Mouse (Mus musculus) v-Abl transformed pro-B cells (cell line): ENCODE measurements around the gene Sh3pxd2a.

Experiments
- in situ Hi-C, 2 experiments: fragments of 400-800 bp; cut with MboI; formaldehyde crosslinking; loops; one replicate each; pipeline ENCODE4 v1.15.1; 2025; ENCODE audit not compliant: unreplicated experiment in 2 of 2

The Sh3pxd2a gene

DNA sequence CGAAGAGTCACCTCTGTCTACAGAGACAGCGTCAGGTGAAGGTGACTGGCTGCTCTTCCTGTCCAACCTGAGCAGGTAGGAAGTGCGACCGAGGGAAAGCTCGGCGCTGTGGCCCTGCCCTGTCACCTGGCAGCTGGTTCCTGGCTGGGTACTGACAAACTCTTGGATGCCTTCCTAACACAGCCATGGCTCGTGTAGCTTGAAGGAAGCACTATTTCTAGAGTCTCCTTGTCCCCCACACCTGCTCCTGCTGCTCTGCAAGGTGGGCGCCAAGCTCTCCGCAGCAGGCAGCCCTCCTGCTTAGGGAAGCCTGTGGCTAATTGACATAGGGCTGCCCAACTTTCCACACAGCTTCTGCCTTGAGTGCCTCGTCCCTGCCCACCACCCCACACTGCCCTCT lies 158.8 kb downstream of the Sh3pxd2a start:
- in situ Hi-C loops: no loop called here

DNA sequence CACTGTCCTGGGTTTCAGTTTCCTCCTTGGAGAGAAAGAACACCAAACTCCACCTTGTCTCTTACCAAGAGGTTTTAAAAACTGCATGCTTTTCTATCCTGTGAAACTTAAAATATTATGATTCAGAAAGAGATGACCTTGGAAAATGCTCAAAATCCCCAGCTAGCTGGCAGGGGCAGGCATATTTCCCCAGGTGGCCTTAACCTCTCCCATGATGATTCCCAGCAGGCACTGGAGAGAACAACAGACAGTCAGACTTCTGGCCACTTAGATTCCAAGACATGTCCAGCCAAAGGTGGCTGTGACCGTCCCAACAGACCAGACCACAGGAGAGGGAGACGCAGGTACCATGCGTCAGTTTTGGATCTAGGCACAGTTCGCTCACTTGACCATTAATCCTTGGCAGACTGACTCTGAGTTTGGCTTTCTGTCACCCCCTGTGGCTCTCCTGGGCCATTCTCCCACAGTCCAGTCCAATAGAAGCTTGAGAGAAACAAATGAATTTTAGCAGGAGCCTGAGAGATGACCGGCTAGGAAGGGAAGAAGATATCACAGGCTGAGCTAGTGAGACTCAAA lies 159.9 kb downstream of the Sh3pxd2a start:
- in situ Hi-C loops: no loop called here

DNA sequence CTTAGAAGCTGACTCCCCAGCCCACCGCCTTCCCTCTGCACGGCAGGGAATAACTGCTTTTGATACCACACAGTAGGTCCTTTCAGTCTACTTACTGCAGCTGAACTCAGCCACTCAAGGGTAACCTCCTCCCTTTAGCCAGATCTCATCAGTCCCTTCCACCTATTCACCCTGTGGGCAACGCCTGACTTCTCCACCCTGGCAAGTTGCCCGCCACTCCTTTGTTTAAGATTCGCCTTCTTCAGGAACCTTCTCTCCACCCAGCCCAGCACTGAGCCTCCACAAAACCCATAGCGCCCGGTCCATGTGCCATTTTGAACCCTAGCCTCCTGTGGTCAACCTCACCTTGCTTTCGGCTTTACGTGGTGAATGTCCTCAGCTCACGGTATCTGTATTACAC lies 161.1 kb downstream of the Sh3pxd2a start:
- in situ Hi-C loops: no loop called here

- in situ Hi-C loops: no loop called here
These were observed 161.9 kb downstream of the Sh3pxd2a start for GRCm38 (mm10) chr19:47302191-47302852.

- in situ Hi-C loops: no loop called here
These were observed 162.7 kb downstream of the Sh3pxd2a start for GRCm38 (mm10) chr19:47301303-47302190.

DNA sequence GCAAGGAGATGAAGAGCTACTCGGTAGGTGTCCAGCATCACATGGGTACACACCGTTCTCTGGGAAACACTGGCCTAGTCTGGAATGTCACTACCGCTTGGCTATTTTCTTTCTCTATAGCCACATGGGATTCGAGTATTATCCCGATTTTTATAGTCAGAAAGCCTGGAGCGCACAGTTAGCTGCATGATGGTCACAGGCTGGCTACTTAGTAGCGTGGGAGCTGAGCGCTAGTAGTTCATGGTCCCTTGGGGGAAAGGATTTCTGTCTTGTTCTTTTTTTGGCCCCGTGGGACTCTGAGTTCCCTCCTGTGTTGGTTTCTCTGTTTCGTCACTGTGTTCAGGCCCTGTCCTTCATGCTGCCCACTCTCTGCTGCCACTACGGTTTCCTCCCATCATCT lies 166.1 kb downstream of the Sh3pxd2a start:
- in situ Hi-C loops: no loop called here

- in situ Hi-C loops: no loop called here
These were observed 171.7 kb downstream of the Sh3pxd2a start for GRCm38 (mm10) chr19:47292451-47292951.

GRCm38 (mm10) chr19:47291307-47292080 lies 172.7 kb downstream of the Sh3pxd2a start:
- in situ Hi-C loops: no loop called here

- in situ Hi-C loops: no loop called here
These were observed 177.2 kb downstream of the Sh3pxd2a start for GRCm38 (mm10) chr19:47286886-47287450.

GRCm38 (mm10) chr19:47285581-47285980 lies 178.6 kb downstream of the Sh3pxd2a start:
- in situ Hi-C loops: no loop called here

DNA sequence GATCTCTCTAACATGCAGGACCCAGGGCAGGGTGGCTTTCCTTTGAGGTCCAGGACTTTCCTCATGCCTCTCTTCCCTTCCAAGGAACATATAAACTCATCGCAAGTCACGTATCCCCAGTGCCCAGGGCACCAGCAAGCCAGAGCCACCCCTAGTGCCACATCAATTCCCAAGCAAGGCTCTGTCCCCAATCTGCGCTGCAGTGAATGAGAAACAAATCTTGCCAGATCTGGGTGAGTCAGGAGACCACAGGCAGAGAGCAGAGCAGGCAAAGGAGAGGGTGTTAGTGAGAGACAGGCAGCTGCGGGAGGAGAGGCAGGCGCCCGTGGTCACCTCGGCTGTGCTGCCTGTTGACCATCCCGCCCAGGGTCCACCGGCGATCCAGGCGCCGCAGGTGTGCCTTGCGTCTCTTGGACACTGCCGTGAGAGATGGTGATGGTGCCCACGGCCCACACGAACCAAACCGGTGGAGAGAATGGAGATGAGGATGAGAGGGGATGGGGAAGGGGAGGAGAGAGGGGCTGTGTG lies 181.4 kb downstream of the Sh3pxd2a start:
- in situ Hi-C loops: no loop called here

GRCm38 (mm10) chr19:47282050-47282454 lies 182.1 kb downstream of the Sh3pxd2a start:
- in situ Hi-C loops: no loop called here

DNA sequence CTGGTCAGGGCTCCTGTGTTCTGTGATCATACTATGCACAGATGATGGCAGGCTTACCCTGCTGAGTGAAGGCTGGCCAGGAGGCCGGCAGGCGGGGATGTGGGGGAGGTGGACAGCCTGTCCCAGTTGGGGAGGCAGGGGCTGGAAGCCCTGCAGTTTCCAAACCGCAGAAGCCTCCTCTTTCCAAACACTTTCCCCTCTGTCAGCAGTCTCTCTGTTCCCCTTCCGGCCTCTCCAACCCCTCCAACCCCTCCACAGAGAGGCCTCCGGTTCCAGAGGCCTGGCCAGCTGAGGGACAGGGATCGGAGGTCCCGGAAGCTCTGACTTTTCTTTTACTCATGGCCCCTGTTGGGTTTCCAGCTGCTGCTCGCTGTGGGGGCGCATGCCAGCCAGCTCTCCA lies 183.3 kb downstream of the Sh3pxd2a start:
- in situ Hi-C loops: no loop called here

DNA sequence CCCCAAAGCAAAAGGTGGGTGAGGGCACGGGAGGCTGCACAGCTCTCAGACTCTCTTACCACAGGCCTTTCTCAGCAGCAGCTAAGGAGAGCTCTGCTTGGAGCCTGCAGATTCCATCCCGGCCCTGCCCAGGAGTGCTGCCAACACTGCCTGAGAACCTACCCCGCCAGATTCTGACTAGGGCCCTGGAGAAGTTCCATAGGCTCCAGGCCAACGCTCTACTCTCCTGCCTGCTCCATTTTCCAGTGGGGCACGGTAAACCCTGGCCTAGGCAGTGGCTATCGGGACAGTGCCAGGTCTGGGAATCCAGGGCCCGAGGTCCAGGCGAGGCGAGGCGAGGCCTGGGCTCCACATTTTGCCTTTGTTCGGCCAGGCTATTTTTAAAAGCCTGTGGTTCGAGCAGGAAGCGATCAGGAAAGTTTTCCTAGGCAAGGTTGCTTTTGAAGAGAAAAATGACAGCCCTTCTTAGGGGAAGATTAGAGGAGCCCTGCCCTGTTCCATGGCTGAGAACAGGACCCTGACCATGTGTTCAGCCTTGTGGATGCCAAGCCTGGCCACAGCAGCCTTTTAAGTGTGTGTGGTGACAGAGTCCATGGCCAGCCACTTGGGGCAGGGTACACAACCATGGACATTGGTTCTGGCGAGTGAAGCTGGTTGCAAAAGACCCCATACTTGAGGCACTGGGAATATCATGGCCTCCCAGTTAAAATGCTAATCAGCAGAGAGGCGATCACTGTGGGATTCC lies 184.2 kb downstream of the Sh3pxd2a start:
- in situ Hi-C loops: no loop called here

- in situ Hi-C loops: no loop called here
These were observed 184.8 kb downstream of the Sh3pxd2a start for GRCm38 (mm10) chr19:47279372-47279771.

DNA sequence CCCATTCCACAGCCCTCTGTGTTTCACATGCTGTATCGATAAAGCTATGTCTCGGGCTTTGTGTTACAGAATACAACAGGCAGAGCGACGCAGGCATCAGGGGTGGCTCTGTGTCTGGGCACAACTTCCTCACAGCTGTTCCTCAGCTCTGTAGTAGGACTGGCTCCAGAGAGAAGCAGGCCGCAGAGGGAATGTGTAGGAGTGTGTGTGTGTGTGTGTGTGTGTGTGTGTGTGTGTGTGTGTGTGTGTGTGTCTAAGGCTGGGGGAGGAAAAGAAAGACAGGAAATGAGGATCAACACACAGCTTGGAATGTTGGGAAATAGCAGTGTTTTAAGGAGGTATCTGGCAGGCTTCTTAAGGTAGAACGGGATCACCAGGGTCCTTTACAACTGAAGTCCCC lies 187.5 kb downstream of the Sh3pxd2a start:
- in situ Hi-C loops: no loop called here

DNA sequence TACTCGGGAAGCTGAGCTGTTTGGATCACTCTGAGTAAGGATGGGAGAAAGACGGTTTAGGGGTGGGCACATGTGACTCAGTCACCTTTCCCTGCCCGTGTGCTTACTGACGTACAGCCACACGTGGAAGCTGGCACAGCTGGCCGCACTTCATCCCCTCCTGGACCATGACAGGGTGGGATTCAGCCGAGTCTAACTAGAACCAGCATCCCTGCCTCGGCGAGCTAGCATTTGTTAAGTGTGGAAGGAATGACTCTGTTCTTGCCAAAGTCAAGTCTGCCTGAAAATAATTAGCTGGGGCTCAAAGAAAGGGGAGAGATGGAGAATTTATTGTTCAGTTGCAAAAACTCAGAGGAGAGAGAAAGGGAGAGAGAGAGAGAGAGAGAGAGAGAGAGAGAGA lies 193.7 kb downstream of the Sh3pxd2a start:
- in situ Hi-C loops: loop anchor here in 1 of 2 experiments (5.0 kb wide), 1 partner anchor 62 kb away; no protein-coding TSS in a partner anchor

GRCm38 (mm10) chr19:47269729-47270128 lies 194.5 kb downstream of the Sh3pxd2a start:
- in situ Hi-C loops: loop anchor here (5.0 to 10.0 kb wide), 3 partner anchors 63 to 225 kb away; partner anchors contain the start of gene Neurl1a (in 2 of the 2)

DNA sequence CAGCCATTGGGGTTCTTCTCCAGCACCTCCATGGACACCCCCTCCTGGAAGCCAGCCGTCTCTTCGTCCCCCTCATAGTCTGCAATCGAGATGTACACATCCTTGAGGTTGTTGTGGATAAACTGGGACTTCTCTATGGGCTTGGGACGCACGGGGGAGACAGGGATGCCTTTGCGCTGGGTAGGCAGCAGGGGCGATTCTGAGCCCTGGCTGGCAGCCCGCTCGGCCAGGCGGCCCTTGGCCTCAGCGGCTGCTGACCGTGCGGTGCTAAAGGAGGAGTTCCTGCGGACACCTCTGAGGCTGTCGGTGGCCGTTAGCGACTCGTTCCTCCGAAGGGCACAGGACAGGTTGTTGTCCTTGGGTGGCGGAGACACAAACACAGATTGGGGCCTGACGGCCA lies 197.1 kb downstream of the Sh3pxd2a start:
- in situ Hi-C loops: loop anchor here (5.0 to 10.0 kb wide), 3 partner anchors 65 to 228 kb away; partner anchors contain the start of gene Neurl1a (in 2 of the 2)
